In genomic region chr12:17992572-17992971, GRCm38 (mm10) we compare ENCODE assay signal across 8 mouse cellular contexts.
DNase-seq lines count a peak whose midpoint lies in the region; ATAC-seq and TF ChIP-seq lines count a peak whose summit lies in the region.
"Not testable (repeated sequence)": the region's sequence is repeated elsewhere in the genome, so short reads cannot be mapped to it uniquely, and the experiment has no call there.

No protein-coding gene starts in this region.

- not testable (repeated sequence) for TF ChIP-seq CTCF in E14TG2a.4 (conservative IDR thresholded peaks at IDR 0.05; ENCODE audit: low read length); small intestine, adult 2 months (IDR thresholded peaks at IDR 0.05; ENCODE audit: extremely low read depth, insufficient read length, insufficient replicate concordance, low read depth, low read length)

- peak overlapping the region; percentile 83 for H3K4me3 ChIP-seq in E14TG2a.4 (replicated peaks; ENCODE audit: low read length)
- peak overlapping the region; percentile 49 for H3K4me3 ChIP-seq in liver, embryonic 11.5 days (ENCODE audit: low read depth, low read length)
- H3K4me3 ChIP-seq in midbrain, embryonic 14.5 days (replicated peaks; ENCODE audit: low read depth, low read length) = peak overlapping the region; percentile 40
- peak overlapping the region; percentile 43 for H3K4me3 ChIP-seq in small intestine, adult 2 months (ENCODE audit: low read depth, low read length)

- ATAC-seq in liver, embryonic 11.5 days (replicated peaks; ENCODE audit: low FRiP score) = peak; percentile 58
- peak; percentile 48; the same call in 1 of the 2 replicates for ATAC-seq in midbrain, embryonic 14.5 days (ENCODE audit: low FRiP score, low TSS enrichment)

- not testable (repeated sequence) for H3K27ac ChIP-seq in liver, embryonic 11.5 days (ENCODE audit: low read depth, low read length); midbrain, embryonic 14.5 days (replicated peaks; ENCODE audit: low read depth, low read length); small intestine, adult 2 months (ENCODE audit: insufficient read depth, low read depth, low read length)

- not testable (repeated sequence) for H3K9me3 ChIP-seq in E14TG2a.4 (ENCODE audit: low read length); liver, embryonic 11.5 days (ENCODE audit: control insufficient read depth, low read length); midbrain, embryonic 14.5 days (ENCODE audit: control insufficient read depth, low read length)

- TF ChIP-seq POLR2A in small intestine, adult 2 months (IDR thresholded peaks at IDR 0.05; ENCODE audit: low read depth, low read length) = not testable (repeated sequence)

- intact Hi-C loops in heart, postnatal 14 days (cut with DNase I) = not testable (repeated sequence)

- H3K4me1 ChIP-seq in E14TG2a.4 (replicated peaks; ENCODE audit: low read depth, low read length); liver, embryonic 11.5 days (replicated peaks; ENCODE audit: control insufficient read depth, insufficient read depth, low read length); midbrain, embryonic 14.5 days (ENCODE audit: control insufficient read depth, insufficient read depth, low read length); small intestine, adult 2 months (ENCODE audit: control insufficient read depth, insufficient read depth, insufficient read length, low read length): not testable (repeated sequence)

- 0% methylated on average over 28 of the region's 44 CpGs for WGBS in liver, embryonic 11.5 days
- under 1% methylated on average over 43 of the region's 44 CpGs for WGBS in midbrain, embryonic 14.5 days
- 2% methylated on average over 40 of the region's 44 CpGs for WGBS in small intestine, adult 2 months

- H3K9ac ChIP-seq in liver, embryonic 11.5 days (ENCODE audit: low read depth, low read length) = not testable (repeated sequence)
- peak overlapping the region; percentile 52; the same call in 1 of the 2 replicates for H3K9ac ChIP-seq in midbrain, embryonic 14.5 days (replicated peaks; ENCODE audit: low read length)

- peak; percentile 1 to 8 for DNase-seq in cerebellum, postnatal 10 days
- peak; percentile 83 for DNase-seq in forelimb bud, embryonic 11.5 days (ENCODE audit: low read depth, low spot score)
- DNase-seq in heart, postnatal 14 days = peak; percentile 42 to 47
- DNase-seq in kidney, postnatal 10 days = peak; percentile 46
- DNase-seq in liver, embryonic 11.5 days (ENCODE audit: low spot score) = peak; percentile 65
- DNase-seq in midbrain, embryonic 14.5 days = peak; percentile 75

- H3K27me3 ChIP-seq in E14TG2a.4 (ENCODE audit: insufficient read depth, low read length); liver, embryonic 11.5 days (replicated peaks; ENCODE audit: control insufficient read depth, insufficient read depth, low read length); midbrain, embryonic 14.5 days (ENCODE audit: control insufficient read depth, insufficient read depth, low read length); small intestine, adult 2 months (ENCODE audit: control insufficient read depth, insufficient read depth, low read length): not testable (repeated sequence)

- H3K36me3 ChIP-seq in E14TG2a.4 (ENCODE audit: insufficient read depth, low read length); liver, embryonic 11.5 days (ENCODE audit: control insufficient read depth, insufficient read depth, low read length); midbrain, embryonic 14.5 days (ENCODE audit: control insufficient read depth, insufficient read depth, low read length); small intestine, adult 2 months (ENCODE audit: control insufficient read depth, insufficient read depth, low read length): not testable (repeated sequence)

- peak overlapping the region; percentile 50 for H3K4me2 ChIP-seq in liver, embryonic 11.5 days
- H3K4me2 ChIP-seq in midbrain, embryonic 14.5 days (ENCODE audit: low read length) = peak overlapping the region; percentile 49

Comparison
In these comparisons a context has a peak if more than half of its experiments do, and no peak if none do; other contexts are left out.
1. DNase-seq: peak in every context shown above with its lines; median percentile 83 in forelimb bud, embryonic 11.5 days; 75 in midbrain, embryonic 14.5 days; 65 in liver, embryonic 11.5 days; 46 in kidney, postnatal 10 days; 44 in heart, postnatal 14 days; 4 in cerebellum, postnatal 10 days.